Mouse (Mus musculus) hindbrain, postnatal 0 days (tissue): Measurements from ENCODE around the gene Trub1. TPM values are rescaled to one million over a fixed set of nuclear protein-coding genes. Genes with fewer than 3 reads are reported as not detected.

Source experiments
- ATAC-seq: fragments of 200-750 bp; cut with Nextera tagmentation; 2 replicates; pipeline ENCODE4 v1.8.0; 2017; ENCODE audit warnings: mild to moderate bottlenecking, moderate TSS enrichment, moderate library complexity
- DNase-seq: peaks from one replicate; pipeline ENCODE4 v3.0.0-alpha.2; 2015; ENCODE audit warnings: low spot score
- H3K27ac ChIP-seq: fragments of 300-500 bp; sonication (generic); 2 replicates; pipeline ENCODE4 v1.5.1; 2014; ENCODE audit warnings: mild to moderate bottlenecking
- H3K27me3 ChIP-seq: fragments of 300-500 bp; sonication (generic); 2 replicates; pipeline ENCODE4 v1.6.1; 2014; ENCODE audit warnings: low read length, mixed read lengths; ENCODE audit not compliant: insufficient read depth
- H3K36me3 ChIP-seq: fragments of 300-500 bp; sonication (generic); 2 replicates; pipeline ENCODE4 v1.6.1; 2014; ENCODE audit warnings: low read length, mixed read lengths; ENCODE audit not compliant: insufficient read depth
- H3K4me1 ChIP-seq: fragments of 300-500 bp; sonication (generic); 2 replicates; pipeline ENCODE4 v1.6.1; 2014; ENCODE audit warnings: antibody characterized with exemption, low read length, mixed read lengths; ENCODE audit not compliant: insufficient read depth
- H3K4me2 ChIP-seq: fragments of 300-500 bp; sonication (generic); 2 replicates; pipeline ENCODE4 v1.6.1; 2014; ENCODE audit warnings: low read depth, mild to moderate bottlenecking, low read length, moderate library complexity, mixed read lengths
- H3K4me3 ChIP-seq: fragments of 300-500 bp; sonication (generic); 2 replicates; pipeline ENCODE4 v1.5.1; 2014; ENCODE audit warnings: low read length
- H3K9ac ChIP-seq: fragments of 300-500 bp; sonication (generic); replicated peaks from 2 replicates; pipeline ENCODE4 v1.6.1; 2014; ENCODE audit warnings: mild to moderate bottlenecking, low read length, moderate library complexity, mixed read lengths
- H3K9me3 ChIP-seq: fragments of 300-500 bp; sonication (generic); 2 replicates; pipeline ENCODE4 v1.6.1; 2016; ENCODE audit warnings: low read length, mixed read lengths
- CTCF ChIP-seq: IDR thresholded peaks from 2 replicates; pipeline ENCODE4 v1.5.1; 2016; ENCODE audit warnings: antibody characterized with exemption, control low read depth, low read depth
- WGBS: fragments of 180-500 bp; shearing (Covaris S2); extraction: QIAGEN DNeasy Blood & Tissue Kit; methylation state at CpG from one replicate; pipeline ENCODE4 v1.1.7; 2014; 5-methylcytosine and 5-hydroxymethylcytosine counted together
- polyA plus RNA-seq: library from polyadenylated mRNA; unstranded; fragments of >200 nt; fragmentation: Nextera tagmentation; extraction: Ambion mirVana; gene quantifications from 2 replicates; pipeline ENCODE4 v1.2.1, GENCODE M21; 2015
- total RNA-seq: library from RNA; depleted of rRNA; stranded (reverse); fragments of >200 nt; gene quantifications from 2 replicates; pipeline ENCODE4 v1.2.3, GENCODE M21; 2014

The Trub1 gene
- total and polyA plus RNA-seq, 2 experiments from 2014 or later = 12.7 to 14.0 TPM

GRCm38 (mm10) chr19:57521721-57522120, 69.0 kb downstream of the Trub1 start:
- Histone ChIP-seq H3K27me3 (no peaks in the 10 kb centered on the region), H3K27ac (no peak overlapping the region), H3K4me2 (no peak overlapping the region), H3K9ac (no peak overlapping the region), H3K4me1 (no peaks in the 10 kb centered on the region), H3K4me3 (no peak overlapping the region), H3K9me3 (no peaks in the 10 kb centered on the region), H3K36me3 (no peaks in the 10 kb centered on the region)
- DNase-seq (no peak), ATAC-seq (peak; percentile 59)
- no peak for TF ChIP-seq CTCF

- no peaks in the 10 kb centered on the region for H3K27me3 ChIP-seq
- TF ChIP-seq CTCF = no peak
- no peak overlapping the region for H3K4me2 ChIP-seq
- H3K36me3 ChIP-seq = no peaks in the 10 kb centered on the region
- DNase-seq (peak; percentile 52), ATAC-seq (no peak)
- H3K27ac ChIP-seq = no peak overlapping the region
- no peak overlapping the region for H3K4me3 ChIP-seq
- no peaks in the 10 kb centered on the region for H3K4me1 ChIP-seq
- 56% methylated on average over 17 of the region's 17 CpGs for WGBS
- H3K9ac ChIP-seq = no peak overlapping the region
- no peaks in the 10 kb centered on the region for H3K9me3 ChIP-seq
These were observed 70.7 kb downstream of the Trub1 start for GRCm38 (mm10) chr19:57523363-57523762.

- no peaks in the 10 kb centered on the region for H3K4me1 ChIP-seq
- DNase-seq = no peak
- no peak for ATAC-seq
- no peaks in the 10 kb centered on the region for H3K9me3 ChIP-seq
- H3K36me3 ChIP-seq = no peaks in the 10 kb centered on the region
- no peak overlapping the region for H3K4me3 ChIP-seq
- H3K27ac ChIP-seq = no peak overlapping the region
- no peak overlapping the region for H3K9ac ChIP-seq
- WGBS = 76% methylated on average over 2 of the region's 2 CpGs
- H3K4me2 ChIP-seq = no peak overlapping the region
- H3K27me3 ChIP-seq = no peaks in the 10 kb centered on the region
- TF ChIP-seq CTCF = no peak
These were observed 73.0 kb downstream of the Trub1 start for GRCm38 (mm10) chr19:57525693-57526092.

- no peak overlapping the region for H3K4me2 ChIP-seq
- no peaks in the 10 kb centered on the region for H3K36me3 ChIP-seq
- peaks cover 4% of the 10 kb centered on the region; the same call in 1 of the 2 replicates for H3K9me3 ChIP-seq
- WGBS = 70% methylated on average over 4 of the region's 4 CpGs
- DNase-seq (no peak), ATAC-seq (no peak)
- no peaks in the 10 kb centered on the region for H3K4me1 ChIP-seq
- H3K27ac ChIP-seq = no peak overlapping the region
- TF ChIP-seq CTCF = no peak
- no peak overlapping the region for H3K9ac ChIP-seq
- no peaks in the 10 kb centered on the region for H3K27me3 ChIP-seq
- H3K4me3 ChIP-seq = no peak overlapping the region
These were observed 77.5 kb downstream of the Trub1 start for GRCm38 (mm10) chr19:57530212-57530611.

GRCm38 (mm10) chr19:57534262-57534661, 81.5 kb downstream of the Trub1 start:
- WGBS = 78% methylated on average over 7 of the region's 7 CpGs

GRCm38 (mm10) chr19:57536512-57536911, 83.8 kb downstream of the Trub1 start:
- ATAC-seq (0 out of 2 replicates have a peak, but pooled peaks have one; percentile 35), DNase-seq (no peak)
- H3K36me3 ChIP-seq = no peaks in the 10 kb centered on the region
- H3K27me3 ChIP-seq = no peaks in the 10 kb centered on the region
- peaks cover 4% of the 10 kb centered on the region; the same call in 1 of the 2 replicates for H3K9me3 ChIP-seq
- H3K4me2 ChIP-seq = no peak overlapping the region
- 47% methylated on average over 5 of the region's 5 CpGs for WGBS
- H3K4me3 ChIP-seq = no peak overlapping the region
- H3K4me1 ChIP-seq = no peaks in the 10 kb centered on the region
- no peak overlapping the region for H3K9ac ChIP-seq
- H3K27ac ChIP-seq = no peak overlapping the region; the same call in 1 of the 2 replicates
- no peak for TF ChIP-seq CTCF

More at GRCm38 (mm10) chr19:57534262-57534661, 81.5 kb downstream of the Trub1 start:
- no peak overlapping the region for H3K4me3 ChIP-seq
- H3K36me3 ChIP-seq = no peaks in the 10 kb centered on the region
- H3K27ac ChIP-seq = no peak overlapping the region
- H3K9ac ChIP-seq = no peak overlapping the region
- no peaks in the 10 kb centered on the region for H3K27me3 ChIP-seq
- DNase-seq (no peak), ATAC-seq (no peak)
- H3K4me2 ChIP-seq = no peak overlapping the region
- no peak for TF ChIP-seq CTCF
- H3K4me1 ChIP-seq = no peaks in the 10 kb centered on the region
- peaks cover 4% of the 10 kb centered on the region; the same call in 1 of the 2 replicates for H3K9me3 ChIP-seq

GRCm38 (mm10) chr19:57537510-57538182, 84.9 kb downstream of the Trub1 start:
- H3K27ac ChIP-seq = no peak overlapping the region; the same call in 1 of the 2 replicates
- no peak overlapping the region for H3K4me2 ChIP-seq
- peaks cover 4% of the 10 kb centered on the region; the same call in 1 of the 2 replicates for H3K9me3 ChIP-seq
- 53% methylated on average over 7 of the region's 7 CpGs for WGBS
- H3K4me3 ChIP-seq = no peak overlapping the region
- no peaks in the 10 kb centered on the region for H3K27me3 ChIP-seq
- H3K4me1 ChIP-seq = no peaks in the 10 kb centered on the region
- no peak overlapping the region for H3K9ac ChIP-seq
- H3K36me3 ChIP-seq = no peaks in the 10 kb centered on the region
- no peak for ATAC-seq
- no peak for TF ChIP-seq CTCF
- DNase-seq = peak; percentile 39
